Mouse (Mus musculus): ENCODE measurements around the gene Wfdc15b. TPM values are rescaled to one million over a fixed set of nuclear protein-coding genes. Genes with fewer than 3 reads are reported as not detected.

Gene Wfdc15b
- total and polyA plus RNA-seq, 3 experiments, result not detected

DNA sequence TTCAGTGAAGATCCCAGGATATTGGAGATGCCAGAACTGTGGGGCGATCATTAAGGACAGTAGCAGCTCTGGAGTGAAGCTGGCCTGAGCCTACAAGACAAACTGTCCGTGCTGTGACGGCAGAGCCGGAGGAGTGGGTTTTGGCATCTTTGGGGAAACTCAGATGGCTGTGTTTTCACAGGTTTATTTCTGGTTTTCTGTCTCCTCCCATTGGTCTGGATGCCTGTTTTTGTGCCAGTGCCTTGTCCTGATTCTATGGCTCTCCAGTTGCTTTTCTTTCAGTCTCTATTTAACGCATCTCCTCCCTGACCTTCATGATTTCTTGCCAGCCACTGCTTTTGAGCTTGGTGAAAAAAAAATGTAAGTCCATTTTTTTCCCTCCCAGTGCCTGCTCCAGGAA, 8.7 kb downstream of the Wfdc15b start:
- in situ Hi-C loops (cut with MboI; ENCODE audit: low pct_ligation_motif_present, low pct_unique_long_range_greater_than_20kb, low sequenced_read_pairs), result no loop called here
- H3K9me3 ChIP-seq (replicated peaks; ENCODE audit: low read length), result peaks cover 12% of the 10 kb centered on the region
- H3K79me2 ChIP-seq (replicated peaks; ENCODE audit: control insufficient read depth, extremely low read depth, insufficient read depth, poor library complexity, severe bottlenecking), result no peaks in the 10 kb centered on the region
- peaks cover 9 to 17% of the 10 kb centered on the region in 2 experiments; a peak in 3 of 4 replicates for H3K4me1 ChIP-seq (ENCODE audit: control insufficient read depth in 1 of 2, insufficient read depth in 2 of 2)
- H3K4me2 ChIP-seq (ENCODE audit: insufficient read depth, low read depth, poor library complexity, severe bottlenecking), result no peak overlapping the region
- dilution Hi-C loops (cut with MboI; ENCODE audit: extremely low pct_ligation_motif_present, extremely low pct_unique_long_range_greater_than_20kb, low sequenced_read_pairs), result no loop called here
- no peak overlapping the region for H3K9ac ChIP-seq (ENCODE audit: insufficient read depth, low read depth)
- no peak for TF ChIP-seq MYC (IDR thresholded peaks at IDR 0.05; ENCODE audit: low read depth, low read length)
- H3K4me3 ChIP-seq (replicated peaks in 1 of 3; ENCODE audit: low read depth in 2 of 3, low read length in 2 of 3, poor library complexity in 1 of 3), result no peak overlapping the region
- no peak overlapping the region for H3K27ac ChIP-seq (ENCODE audit: insufficient read depth, low read depth)
- no peaks in the 10 kb centered on the region for H3K36me3 ChIP-seq (replicated peaks in 1 of 2; ENCODE audit: control insufficient read depth in 1 of 2, insufficient read depth in 1 of 2, low read length in 1 of 2)
- no peaks in the 10 kb centered on the region for H3K27me3 ChIP-seq (replicated peaks)
- DNase-seq (ENCODE audit: extremely low read depth), result no peak

DNA sequence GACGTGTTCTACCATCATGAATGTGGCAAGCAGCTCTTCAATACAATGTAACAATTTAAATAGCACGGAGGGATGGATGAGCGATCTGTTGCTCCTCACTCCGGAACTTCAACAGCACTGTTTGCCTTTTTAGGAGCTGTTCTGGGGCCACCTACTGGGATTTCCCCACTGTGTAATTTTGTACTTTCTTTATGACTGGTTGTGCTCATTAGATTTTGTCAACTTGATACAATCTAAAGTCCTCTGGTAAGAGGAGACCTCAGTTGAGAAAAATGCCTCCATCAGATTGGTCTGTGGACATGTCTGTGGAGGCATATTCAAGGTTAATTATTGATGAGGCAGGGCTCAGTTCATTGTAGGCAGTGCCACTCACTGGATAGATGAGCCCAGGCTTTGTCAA, 10.6 kb downstream of the Wfdc15b start:
- Histone ChIP-seq H3K9me3 (replicated peaks; ENCODE audit: low read length) (peaks cover 12% of the 10 kb centered on the region), H3K4me1 (ENCODE audit: control insufficient read depth in 1 of 2, insufficient read depth in 2 of 2) (peaks cover 9 to 19% of the 10 kb centered on the region in 2 experiments; a peak in 3 of 4 replicates), H3K9ac (ENCODE audit: insufficient read depth, low read depth) (no peak overlapping the region), H3K4me2 (ENCODE audit: insufficient read depth, low read depth, poor library complexity, severe bottlenecking) (peak overlapping the region; percentile 46), H3K27me3 (replicated peaks) (no peaks in the 10 kb centered on the region), H3K36me3 (replicated peaks in 1 of 2; ENCODE audit: control insufficient read depth in 1 of 2, insufficient read depth in 1 of 2, low read length in 1 of 2) (no peaks in the 10 kb centered on the region), H3K79me2 (replicated peaks; ENCODE audit: control insufficient read depth, extremely low read depth, insufficient read depth, poor library complexity, severe bottlenecking) (no peaks in the 10 kb centered on the region), H3K27ac (ENCODE audit: insufficient read depth, low read depth) (peak overlapping the region; percentile 72), H3K4me3 (replicated peaks in 1 of 3; ENCODE audit: low read depth in 2 of 3, low read length in 2 of 3, poor library complexity in 1 of 3) (no peak overlapping the region)
- peak; percentile 89 for DNase-seq (ENCODE audit: extremely low read depth)
- dilution Hi-C loops (cut with MboI; ENCODE audit: extremely low pct_ligation_motif_present, extremely low pct_unique_long_range_greater_than_20kb, low sequenced_read_pairs) (no loop called here), in situ Hi-C loops (cut with MboI; ENCODE audit: low pct_ligation_motif_present, low pct_unique_long_range_greater_than_20kb, low sequenced_read_pairs) (no loop called here)
- TF ChIP-seq IRF4 (IDR thresholded peaks at IDR 0.05; ENCODE audit: low read depth, low read length), result peak; percentile 100
- peak; percentile 76 for TF ChIP-seq CHD2 (IDR thresholded peaks at IDR 0.05; ENCODE audit: low read length)
- no peak for TF ChIP-seq PAX5 (IDR thresholded peaks at IDR 0.05; ENCODE audit: low read length)
- no peak for TF ChIP-seq SMC3 (IDR thresholded peaks at IDR 0.05; ENCODE audit: low read depth, low read length)
- TF ChIP-seq RAD21 (IDR thresholded peaks at IDR 0.05; ENCODE audit: low read depth, low read length), result no peak; the same call in none of the 2 replicates
- no peak for TF ChIP-seq POLR2AphosphoS2 (IDR thresholded peaks at IDR 0.05; ENCODE audit: low read depth, low read length)
- TF ChIP-seq ZNF384 (IDR thresholded peaks at IDR 0.05; ENCODE audit: low read depth, low read length), result no peak
- no peak for TF ChIP-seq MXI1 (IDR thresholded peaks at IDR 0.05; ENCODE audit: low read depth, low read length)
- no peak for TF ChIP-seq MAX (IDR thresholded peaks at IDR 0.05; ENCODE audit: low read length)
- no peak for TF ChIP-seq USF2 (conservative IDR thresholded peaks at IDR 0.05; ENCODE audit: low read depth, low read length)
- no peak for TF ChIP-seq USF1 (IDR thresholded peaks at IDR 0.05; ENCODE audit: low read depth, low read length)
- no peak for TF ChIP-seq SIN3A (IDR thresholded peaks at IDR 0.05; ENCODE audit: low read length)
- no peak for TF ChIP-seq CHD1 (IDR thresholded peaks at IDR 0.05; ENCODE audit: low read depth, low read length)
- TF ChIP-seq ZKSCAN1 (IDR thresholded peaks at IDR 0.05; ENCODE audit: borderline replicate concordance, low read depth, low read length), result no peak
- no peak for TF ChIP-seq ZC3H11A (IDR thresholded peaks at IDR 0.05; ENCODE audit: low read depth, low read length)
- TF ChIP-seq POLR2A (IDR thresholded peaks at IDR 0.05; ENCODE audit: low read depth, low read length), result no peak
- TF ChIP-seq TBP (conservative IDR thresholded peaks at IDR 0.05; ENCODE audit: low read depth, low read length), result peak; percentile 56; the same call in 1 of the 2 replicates
- 0 out of 2 replicates have a peak, but pooled peaks have one; percentile 29 for TF ChIP-seq ELF1 (IDR thresholded peaks at IDR 0.05; ENCODE audit: low read depth, low read length)
- TF ChIP-seq BHLHE40 (IDR thresholded peaks at IDR 0.05; ENCODE audit: low read depth, low read length), result peak; percentile 78
- TF ChIP-seq NRF1 (IDR thresholded peaks at IDR 0.05; ENCODE audit: low read depth, low read length), result no peak
- no peak for TF ChIP-seq ZMIZ1 (IDR thresholded peaks at IDR 0.05; ENCODE audit: low read depth, low read length)
- TF ChIP-seq EP300 (IDR thresholded peaks at IDR 0.05; ENCODE audit: low read length), result peak; percentile 99
- no peak for TF ChIP-seq E2F4 (IDR thresholded peaks at IDR 0.05; ENCODE audit: insufficient replicate concordance, low read depth, low read length)
- TF ChIP-seq JUND (conservative IDR thresholded peaks at IDR 0.05; ENCODE audit: low read depth, low read length), result peak; percentile 100
- TF ChIP-seq MAFK (IDR thresholded peaks at IDR 0.05; ENCODE audit: insufficient replicate concordance, low read length), result peak; percentile 33; the same call in 1 of the 2 replicates
- peak; percentile 90 for TF ChIP-seq MEF2A (IDR thresholded peaks at IDR 0.05; ENCODE audit: borderline replicate concordance, low read depth, low read length)
- peak; percentile 68 for TF ChIP-seq TCF12 (IDR thresholded peaks at IDR 0.05; ENCODE audit: low read depth, low read length)
- TF ChIP-seq CTCF (conservative IDR thresholded peaks at IDR 0.05 in 1 of 2, IDR thresholded peaks at IDR 0.05 in 1 of 2; ENCODE audit: low read depth in 2 of 2, low read length in 2 of 2), result no peak
- TF ChIP-seq NELFE (IDR thresholded peaks at IDR 0.05; ENCODE audit: low read depth, low read length), result no peak
- TF ChIP-seq UBTF (IDR thresholded peaks at IDR 0.05; ENCODE audit: low read depth, low read length), result no peak
- no peak for TF ChIP-seq HCFC1 (IDR thresholded peaks at IDR 0.05; ENCODE audit: low read depth, low read length)
- TF ChIP-seq RCOR1 (conservative IDR thresholded peaks at IDR 0.05; ENCODE audit: low read depth, low read length), result peak; percentile 87; the same call in 1 of the 2 replicates
- peak; percentile 71 for TF ChIP-seq ETS1 (conservative IDR thresholded peaks at IDR 0.05; ENCODE audit: low read depth, low read length)
- no peak for TF ChIP-seq KAT2A (IDR thresholded peaks at IDR 0.05; ENCODE audit: insufficient replicate concordance, low read length)

Measured in CH12.LX (cell line).